Mouse (Mus musculus): ENCODE data around the gene Wdr70. TPM values are rescaled to one million over a fixed set of nuclear protein-coding genes. Genes with fewer than 3 reads are reported as not detected.

Wdr70 gene
- polyA plus RNA-seq, 1 experiment from 2014 or later: 81.5 TPM

GRCm38 (mm10) chr15:7841664-7842063 is 257.3 kb downstream of the Wdr70 start:
- WGBS: 91% methylated on average over 1 of the region's 1 CpGs
- Histone ChIP-seq H3K36me3 (ENCODE audit: control insufficient read depth, insufficient read depth, low read length) (no peaks in the 10 kb centered on the region), H3K27me3 (ENCODE audit: control insufficient read depth, insufficient read depth, low read length) (no peaks in the 10 kb centered on the region), H3K4me2 (no peak overlapping the region), H3K9me3 (ENCODE audit: control insufficient read depth, low read length) (no peaks in the 10 kb centered on the region), H3K9ac (ENCODE audit: low read length) (no peak overlapping the region), H3K4me1 (ENCODE audit: control insufficient read depth, insufficient read depth, low read length) (no peaks in the 10 kb centered on the region), H3K27ac (ENCODE audit: low read depth, low read length) (no peak overlapping the region), H3K4me3 (ENCODE audit: low read depth, low read length) (no peak overlapping the region)
- DNase-seq (ENCODE audit: low spot score, missing footprints): no peak
- ATAC-seq (ENCODE audit: low FRiP score): no peak

- Histone ChIP-seq H3K4me3 (ENCODE audit: low read depth, low read length) (no peak overlapping the region), H3K36me3 (ENCODE audit: control insufficient read depth, insufficient read depth, low read length) (no peaks in the 10 kb centered on the region), H3K4me1 (ENCODE audit: control insufficient read depth, insufficient read depth, low read length) (no peaks in the 10 kb centered on the region), H3K4me2 (no peak overlapping the region), H3K27me3 (ENCODE audit: control insufficient read depth, insufficient read depth, low read length) (no peaks in the 10 kb centered on the region), H3K27ac (ENCODE audit: low read depth, low read length) (no peak overlapping the region), H3K9ac (ENCODE audit: low read length) (no peak overlapping the region), H3K9me3 (ENCODE audit: control insufficient read depth, low read length) (no peaks in the 10 kb centered on the region)
- DNase-seq (ENCODE audit: low spot score, missing footprints): peak; percentile 39
- WGBS: 82% methylated on average over 7 of the region's 7 CpGs
- ATAC-seq (ENCODE audit: low FRiP score): no peak
Measured at GRCm38 (mm10) chr15:7838921-7839309, 260.1 kb downstream of the Wdr70 start.

GRCm38 (mm10) chr15:7838060-7838920 is 260.7 kb downstream of the Wdr70 start:
- ATAC-seq (ENCODE audit: low FRiP score): no peak
- Histone ChIP-seq H3K4me1 (ENCODE audit: control insufficient read depth, insufficient read depth, low read length) (no peaks in the 10 kb centered on the region), H3K9me3 (ENCODE audit: control insufficient read depth, low read length) (no peaks in the 10 kb centered on the region), H3K27me3 (ENCODE audit: control insufficient read depth, insufficient read depth, low read length) (no peaks in the 10 kb centered on the region), H3K4me3 (ENCODE audit: low read depth, low read length) (no peak overlapping the region), H3K36me3 (ENCODE audit: control insufficient read depth, insufficient read depth, low read length) (no peaks in the 10 kb centered on the region), H3K9ac (ENCODE audit: low read length) (no peak overlapping the region), H3K4me2 (no peak overlapping the region), H3K27ac (ENCODE audit: low read depth, low read length) (no peak overlapping the region)
- WGBS: 89% methylated on average over 8 of the region's 8 CpGs
- DNase-seq (ENCODE audit: low spot score, missing footprints): peak; percentile 71

DNA sequence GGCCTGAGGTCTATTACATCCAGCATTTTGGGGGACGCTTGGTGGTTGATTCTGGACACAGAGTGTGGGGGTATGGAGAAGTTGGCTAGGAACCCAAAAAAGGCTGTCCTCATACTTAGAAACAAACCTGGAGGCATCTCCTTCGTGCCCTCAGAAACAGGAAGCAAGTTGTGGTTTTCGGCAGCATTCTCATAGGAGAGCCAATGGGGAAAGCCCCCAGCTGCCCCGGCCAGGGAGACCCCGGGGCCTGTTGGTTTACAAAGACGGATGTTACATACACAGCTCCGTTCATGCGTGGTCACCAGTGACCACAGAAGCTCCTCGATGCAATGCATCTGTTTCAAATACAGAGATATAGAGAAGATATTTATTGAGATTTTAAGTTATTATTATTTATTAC is 263.6 kb downstream of the Wdr70 start:
- no peaks in the 10 kb centered on the region for H3K4me1 ChIP-seq (ENCODE audit: control insufficient read depth, insufficient read depth, low read length)
- no peak overlapping the region for H3K4me2 ChIP-seq
- H3K27ac ChIP-seq (ENCODE audit: low read depth, low read length): no peak overlapping the region
- H3K36me3 ChIP-seq (ENCODE audit: control insufficient read depth, insufficient read depth, low read length): no peaks in the 10 kb centered on the region
- no peaks in the 10 kb centered on the region for H3K9me3 ChIP-seq (ENCODE audit: control insufficient read depth, low read length)
- no peaks in the 10 kb centered on the region for H3K27me3 ChIP-seq (ENCODE audit: control insufficient read depth, insufficient read depth, low read length)
- WGBS: 91% methylated on average over 9 of the region's 9 CpGs
- no peak overlapping the region for H3K9ac ChIP-seq (ENCODE audit: low read length)
- ATAC-seq (ENCODE audit: low FRiP score) (no peak), DNase-seq (ENCODE audit: low spot score, missing footprints) (peak; percentile 41)
- H3K4me3 ChIP-seq (ENCODE audit: low read depth, low read length): no peak overlapping the region

DNA sequence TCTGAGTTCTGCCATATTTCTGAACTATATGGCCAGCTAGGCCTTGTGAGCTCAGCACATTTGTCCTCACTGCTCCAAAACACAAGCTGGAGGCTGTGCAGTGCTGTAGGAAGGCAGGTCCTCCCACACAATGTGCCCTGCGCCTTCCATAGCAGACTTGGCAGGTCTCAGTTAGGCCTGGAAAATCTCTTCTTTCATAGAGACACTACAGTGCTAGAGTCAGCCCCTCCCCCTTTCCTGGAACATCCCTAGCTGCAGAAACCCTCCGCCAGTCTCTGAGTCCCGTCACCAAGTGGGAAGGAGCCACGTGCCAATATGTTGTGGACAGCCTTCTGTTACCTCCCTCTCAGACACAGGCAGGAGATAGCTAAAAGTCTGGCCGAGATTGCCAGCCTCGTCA is 273.5 kb downstream of the Wdr70 start:
- Histone ChIP-seq H3K9me3 (ENCODE audit: control insufficient read depth, low read length) (no peaks in the 10 kb centered on the region), H3K4me2 (no peak overlapping the region), H3K36me3 (ENCODE audit: control insufficient read depth, insufficient read depth, low read length) (no peaks in the 10 kb centered on the region), H3K4me1 (ENCODE audit: control insufficient read depth, insufficient read depth, low read length) (no peaks in the 10 kb centered on the region), H3K27ac (ENCODE audit: low read depth, low read length) (no peak overlapping the region), H3K27me3 (ENCODE audit: control insufficient read depth, insufficient read depth, low read length) (no peaks in the 10 kb centered on the region), H3K9ac (ENCODE audit: low read length) (no peak overlapping the region), H3K4me3 (ENCODE audit: low read depth, low read length) (no peak overlapping the region)
- WGBS: 59% methylated on average over 6 of the region's 6 CpGs
- ATAC-seq (ENCODE audit: low FRiP score): no peak
- peak; percentile 80 for DNase-seq (ENCODE audit: low spot score, missing footprints)

DNA sequence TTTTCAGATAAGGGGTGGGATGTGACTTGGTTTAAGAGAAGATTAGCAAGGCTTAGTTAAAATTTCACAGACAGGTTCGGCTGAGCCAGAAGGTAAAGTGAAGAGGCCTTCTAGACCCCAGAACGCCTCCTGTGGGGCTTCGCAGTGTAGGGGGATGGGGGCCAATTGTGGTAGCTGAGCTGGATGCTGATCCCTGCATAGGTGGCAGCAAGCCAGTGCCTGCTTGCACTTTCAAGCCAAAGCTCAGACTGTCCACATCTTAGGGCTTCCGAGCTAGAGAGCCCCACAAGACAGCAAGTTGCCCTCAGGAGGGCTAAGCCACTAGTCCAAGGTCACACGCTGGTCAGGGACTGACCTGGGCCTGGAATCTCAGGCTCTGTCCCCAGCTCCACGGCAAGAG is 275.1 kb downstream of the Wdr70 start:
- ATAC-seq (ENCODE audit: low FRiP score) (no peak), DNase-seq (ENCODE audit: low spot score, missing footprints) (peak; percentile 59)
- H3K4me1 ChIP-seq (ENCODE audit: control insufficient read depth, insufficient read depth, low read length): no peaks in the 10 kb centered on the region
- no peaks in the 10 kb centered on the region for H3K36me3 ChIP-seq (ENCODE audit: control insufficient read depth, insufficient read depth, low read length)
- no peak overlapping the region for H3K9ac ChIP-seq (ENCODE audit: low read length)
- no peak overlapping the region for H3K27ac ChIP-seq (ENCODE audit: low read depth, low read length)
- 68% methylated on average over 6 of the region's 6 CpGs for WGBS
- H3K9me3 ChIP-seq (ENCODE audit: control insufficient read depth, low read length): no peaks in the 10 kb centered on the region
- H3K4me3 ChIP-seq (ENCODE audit: low read depth, low read length): no peak overlapping the region
- no peak overlapping the region for H3K4me2 ChIP-seq
- H3K27me3 ChIP-seq (ENCODE audit: control insufficient read depth, insufficient read depth, low read length): no peaks in the 10 kb centered on the region; the same call in 1 of the 2 replicates

Small RNAs within 50 kb of the gene (microRNA-seq; reads per million reads assigned to microRNA genes)
- gene Gm27529: not detected

Other genes with a start within 250 kb of the Wdr70 start
- 29.8 and 32.2 TPM in 2 replicates for gene Nup155, start 10.1 kb upstream of the Wdr70 start, polyA plus RNA-seq (2014; fragmentation: Nextera tagmentation; extraction: Ambion mirVana)
- 11.4 and 13.0 TPM in 2 replicates for gene Cplane1, start 69.9 kb upstream of the Wdr70 start, polyA plus RNA-seq (2014; fragmentation: Nextera tagmentation; extraction: Ambion mirVana)